Mouse (Mus musculus) limb, embryonic 10.5 days (tissue): ENCODE measurements around the gene Ins2. TPM values are rescaled to one million over a fixed set of nuclear protein-coding genes. Genes with fewer than 3 reads are reported as not detected.

Experiments used
- DNase-seq: peaks from one replicate; pipeline ENCODE4 v3.0.0-alpha.2; 2017; ENCODE audit warnings: low spot score
- H3K27ac ChIP-seq: fragments of 300-500 bp; sonication (generic); 2 replicates; pipeline ENCODE4 v1.5.1; 2016; ENCODE audit warnings: mild to moderate bottlenecking
- H3K27me3 ChIP-seq: fragments of 300-500 bp; sonication (generic); 2 replicates; pipeline ENCODE4 v1.6.1; 2016; ENCODE audit warnings: low read depth, mild to moderate bottlenecking; ENCODE audit not compliant: poor library complexity, severe bottlenecking
- H3K36me3 ChIP-seq: fragments of 300-500 bp; sonication (generic); 2 replicates; pipeline ENCODE4 v1.6.1; 2016; ENCODE audit warnings: mild to moderate bottlenecking, moderate library complexity
- H3K4me1 ChIP-seq: fragments of 300-500 bp; sonication (generic); 2 replicates; pipeline ENCODE4 v1.6.1; 2016
- H3K4me3 ChIP-seq: fragments of 300-500 bp; sonication (generic); 2 replicates; pipeline ENCODE4 v1.5.1; 2016; ENCODE audit warnings: mild to moderate bottlenecking, moderate library complexity
- H3K9me3 ChIP-seq: fragments of 300-500 bp; sonication (generic); replicated peaks from 2 replicates; pipeline ENCODE4 v1.6.1; 2016; ENCODE audit warnings: mild to moderate bottlenecking
- WGBS: fragments of 180-500 bp; shearing (Covaris S2); methylation state at CpG from one replicate; pipeline ENCODE4 v1.1.7; 2016; 5-methylcytosine and 5-hydroxymethylcytosine counted together
- microRNA counts: library from miRNA; unstranded; fragments of <30 nt; microRNA quantifications from one replicate; lab custom pipeline; 2017
- microRNA-seq: library from miRNA; unstranded; fragments of <30 nt; microRNA quantifications from one replicate; pipeline ENCODE4, GENCODE M21; 2017
- polyA plus RNA-seq: library from polyadenylated mRNA; unstranded; fragments of >200 nt; fragmentation: Nextera tagmentation; extraction: Ambion mirVana; gene quantifications from 2 replicates; pipeline ENCODE4 v1.2.1, GENCODE M21; 2016

The Ins2 gene
- polyA plus RNA-seq, 1 experiment from 2014 or later: not detected

DNA sequence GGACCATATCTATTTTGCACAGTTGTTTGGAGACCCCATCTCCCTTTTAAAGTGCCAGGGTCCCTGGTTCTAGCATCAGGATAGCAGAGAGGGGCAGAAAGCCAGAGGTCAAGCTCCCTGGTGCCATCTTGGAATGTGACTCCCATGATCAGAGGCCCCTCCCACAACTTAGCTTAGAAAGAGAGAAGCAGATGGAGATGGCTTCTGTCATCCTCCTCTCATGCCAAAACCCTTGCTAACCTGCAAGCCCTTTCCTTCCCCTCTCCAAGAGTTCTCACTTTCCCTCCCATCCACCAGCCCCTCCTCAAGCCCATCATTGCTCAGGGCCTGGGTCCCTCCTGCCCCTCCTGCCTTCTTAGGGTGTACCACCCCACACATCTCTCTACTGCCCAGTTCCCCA lies 107.0 kb downstream of the Ins2 start:
- no peak overlapping the region for H3K4me3 ChIP-seq
- H3K27me3 ChIP-seq: no peaks in the 10 kb centered on the region
- peaks cover 15% of the 10 kb centered on the region for H3K4me1 ChIP-seq
- H3K36me3 ChIP-seq: no peaks in the 10 kb centered on the region
- H3K9me3 ChIP-seq: no peaks in the 10 kb centered on the region
- no peak for DNase-seq
- peak overlapping the region; percentile 38; the same call in 1 of the 2 replicates for H3K27ac ChIP-seq

DNA sequence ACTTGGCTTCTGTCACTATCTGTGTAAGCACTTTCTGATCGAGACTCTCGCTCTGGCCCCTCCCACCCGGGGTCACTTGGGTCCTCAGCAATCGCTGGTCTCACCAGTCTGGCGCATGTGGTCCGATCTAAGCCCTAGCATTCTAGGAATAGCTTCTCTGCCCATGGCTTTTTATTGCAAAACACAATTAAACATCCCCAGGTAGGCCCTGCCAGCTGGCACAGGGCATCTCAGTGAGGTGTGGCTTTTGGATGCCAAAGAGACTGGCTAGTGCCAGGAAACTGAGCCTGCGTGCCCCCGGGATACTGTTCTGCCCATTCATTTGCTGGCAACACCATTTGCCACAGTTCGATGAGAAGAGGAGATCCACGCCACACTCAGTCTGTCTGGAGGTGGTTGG lies 112.5 kb downstream of the Ins2 start:
- peaks cover 2% of the 10 kb centered on the region; the same call in 1 of the 2 replicates for H3K36me3 ChIP-seq
- 0 out of 2 replicates have a peak, but pooled peaks cover 3% of the 10 kb centered on the region for H3K4me1 ChIP-seq
- no peak for DNase-seq
- no peaks in the 10 kb centered on the region for H3K9me3 ChIP-seq
- H3K4me3 ChIP-seq: no peak overlapping the region
- 84% methylated on average over 10 of the region's 10 CpGs for WGBS
- H3K27me3 ChIP-seq: no peaks in the 10 kb centered on the region
- no peak overlapping the region for H3K27ac ChIP-seq

- H3K27me3 ChIP-seq: no peaks in the 10 kb centered on the region
- H3K4me3 ChIP-seq: no peak overlapping the region
- H3K36me3 ChIP-seq: peaks cover 2% of the 10 kb centered on the region; the same call in 1 of the 2 replicates
- WGBS: 84% methylated on average over 6 of the region's 6 CpGs
- no peaks in the 10 kb centered on the region for H3K9me3 ChIP-seq
- 0 out of 2 replicates have a peak, but pooled peaks cover 3% of the 10 kb centered on the region for H3K4me1 ChIP-seq
- no peak overlapping the region for H3K27ac ChIP-seq
- DNase-seq: no peak
Measured at GRCm38 (mm10) chr7:142629806-142630205, 113.4 kb downstream of the Ins2 start.

MicroRNA genes within 50 kb of the gene (microRNA counts, 519-probe panel; counts per million panel counts)
- 684 counts per million, percentile 72 among the panel's probes with 10 or more counts for microRNA mmu-miR-483 (lab: Ali Mortazavi, UCI)

Small RNA genes lying within 50 kb of the gene (microRNA-seq; reads per million reads assigned to microRNA genes)
- 6,054 reads per million, percentile 92 among the genes with 10 or more reads in this experiment for gene Mir483

Other genes starting within 250 kb of the Ins2 start
- 1.6 and 1.7 TPM in 2 replicates for gene Tnnt3, start 244.5 kb downstream of the Ins2 start, polyA plus RNA-seq
- gene Mrpl23, start 210.7 kb downstream of the Ins2 start, polyA plus RNA-seq: 25.9 and 33.7 TPM in 2 replicates
- gene Igf2, start 76.6 kb downstream of the Ins2 start, polyA plus RNA-seq: 769 and 872 TPM in 2 replicates
- 0.09 and 0.11 TPM in 2 replicates for gene Gm49394, start 73.4 kb downstream of the Ins2 start, polyA plus RNA-seq
- 1.2 TPM in 2 replicates for gene Th, start 187.7 kb upstream of the Ins2 start, polyA plus RNA-seq
- 0.26 and 0.40 TPM in 2 replicates for gene Ascl2, start 225.9 kb upstream of the Ins2 start, polyA plus RNA-seq